Mouse (Mus musculus) G1E (cell line): Measurements from ENCODE around the gene Gm10563.

Experiments used
- CTCF ChIP-seq: IDR thresholded peaks from 2 replicates; pipeline ENCODE4 v1.5.1; 2012; ENCODE audit warnings: low read depth, low read length, inconsistent platforms, mixed read lengths
- GATA1 ChIP-seq: IDR thresholded peaks from 2 replicates; pipeline ENCODE4 v1.6.1; 2012; ENCODE audit warnings: borderline replicate concordance, low read length, inconsistent platforms, mixed read lengths
- POLR2AphosphoS5 ChIP-seq: IDR thresholded peaks from 2 replicates; pipeline ENCODE4 v1.6.1; 2012; ENCODE audit warnings: low read depth, low read length, inconsistent platforms; ENCODE audit not compliant: insufficient replicate concordance

GRCm38 (mm10) chr4:155602753-155603152 is 42.5 kb downstream of the Gm10563 start:
- TF ChIP-seq CTCF, result no peak
- TF ChIP-seq GATA1, result no peak
- TF ChIP-seq POLR2AphosphoS5, result no peak
